Mouse (Mus musculus) WW6 (cell line): Measurements from ENCODE around the gene Dis3.

Source experiments
- DNase-seq: peaks from one replicate; pipeline ENCODE4 v3.0.0-alpha.2; 2013; ENCODE audit warnings: low read depth, low spot score

Gene Dis3

GRCm38 (mm10) chr14:99099267-99099966, at the start of gene Dis3, which contains the start of gene Pibf1:
Gene Dis3, minus strand, starts transcription at chr14:99099770.
Gene Pibf1, plus strand, starts transcription at chr14:99099424.
- peak; percentile 96 for DNase-seq

GRCm38 (mm10) chr14:99146841-99147240, 47.3 kb upstream of the Dis3 start:
- no peak for DNase-seq

GRCm38 (mm10) chr14:99141786-99142633, 42.4 kb upstream of the Dis3 start:
- DNase-seq: peak; percentile 60

- DNase-seq: no peak
Observed at GRCm38 (mm10) chr14:99140036-99140435, 40.5 kb upstream of the Dis3 start.

- no peak for DNase-seq
Observed at GRCm38 (mm10) chr14:99136297-99136696, 36.7 kb upstream of the Dis3 start.

GRCm38 (mm10) chr14:99135761-99136160, 36.2 kb upstream of the Dis3 start:
- no peak for DNase-seq

GRCm38 (mm10) chr14:99134048-99134447, 34.5 kb upstream of the Dis3 start:
- DNase-seq: no peak

GRCm38 (mm10) chr14:99129050-99129449, 29.5 kb upstream of the Dis3 start:
- DNase-seq: no peak

GRCm38 (mm10) chr14:99127509-99127908, 27.9 kb upstream of the Dis3 start:
- no peak for DNase-seq

- no peak for DNase-seq
Observed at GRCm38 (mm10) chr14:99126713-99127112, 27.1 kb upstream of the Dis3 start.

- DNase-seq: no peak
Observed at GRCm38 (mm10) chr14:99124076-99124475, 24.5 kb upstream of the Dis3 start.

- no peak for DNase-seq
Observed at GRCm38 (mm10) chr14:99121584-99122339, 22.2 kb upstream of the Dis3 start.

GRCm38 (mm10) chr14:99117576-99117975, 18.0 kb upstream of the Dis3 start:
- DNase-seq: no peak

- no peak for DNase-seq
Observed at GRCm38 (mm10) chr14:99108762-99109161, 9.2 kb upstream of the Dis3 start.

- DNase-seq: no peak
Observed at GRCm38 (mm10) chr14:99107631-99108187, 8.1 kb upstream of the Dis3 start.

GRCm38 (mm10) chr14:99106671-99107070, 7.1 kb upstream of the Dis3 start:
- no peak for DNase-seq

- DNase-seq: no peak
Observed at GRCm38 (mm10) chr14:99104542-99105123, 5.1 kb upstream of the Dis3 start.

- no peak for DNase-seq
Observed at GRCm38 (mm10) chr14:99103050-99103449, 3.5 kb upstream of the Dis3 start.

GRCm38 (mm10) chr14:99099967-99100587, 507 bp upstream of the Dis3 start:
- no peak for DNase-seq

- no peak for DNase-seq
Observed at GRCm38 (mm10) chr14:99088947-99089346, 10.6 kb downstream of the Dis3 start.

GRCm38 (mm10) chr14:99071146-99071545, 28.4 kb downstream of the Dis3 start:
- DNase-seq: no peak
